22 mouse cellular contexts compared by ENCODE assay signal in the genomic region with DNA sequence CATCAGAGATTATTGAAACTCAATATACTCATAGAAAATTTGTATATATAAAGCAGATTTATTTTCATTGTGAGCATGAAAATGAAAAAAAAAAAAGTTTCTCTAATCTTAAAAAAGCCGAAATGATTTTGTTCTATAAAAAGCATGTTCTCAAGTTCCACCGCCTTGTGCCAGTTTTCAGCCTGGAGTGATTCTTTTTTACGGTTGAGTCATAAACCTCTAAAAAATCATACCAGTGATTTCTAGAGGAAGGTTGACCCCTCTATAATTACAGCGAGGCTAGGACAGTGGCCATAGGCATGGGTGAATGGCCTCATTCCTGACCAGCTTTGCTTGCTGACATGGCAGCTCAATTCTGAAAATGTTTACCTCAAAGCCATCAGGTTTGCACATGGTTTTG.
"Had no signal": no experiment of that assay in that cellular context is flagged by ENCODE, and none has a peak within 500 bp of the region (broad histone marks: within the 10 kb centered on the region; RNA-seq: fewer than 3 reads in every experiment).

No protein-coding gene starts in this region.

- H3K4me2 ChIP-seq: heart, embryonic 11.5 days; heart, embryonic 13.5 days; heart, embryonic 15.5 days; hindbrain, embryonic 13.5 days; hindbrain, embryonic 15.5 days; limb, embryonic 13.5 days; limb, embryonic 15.5 days; liver, embryonic 12.5 days had no signal

- H3K9me3 ChIP-seq: heart, embryonic 13.5 days; heart, embryonic 15.5 days; hindbrain, embryonic 13.5 days; hindbrain, embryonic 15.5 days; limb, embryonic 13.5 days; limb, embryonic 15.5 days; liver, embryonic 12.5 days had no signal

- DNase-seq: gastrocnemius, postnatal 14 days; gastrocnemius, postnatal 36 days; heart, adult 18-20 months; heart, postnatal 14 days; heart, postnatal 36 days; kidney, adult 11 months; kidney, adult 8-10 months; kidney, postnatal 10 days; kidney, postnatal 25 days; kidney, postnatal 4 days had no signal

- H3K36me3 ChIP-seq: heart, embryonic 13.5 days; heart, embryonic 15.5 days; hindbrain, embryonic 13.5 days; hindbrain, embryonic 15.5 days; limb, embryonic 13.5 days; limb, embryonic 15.5 days; liver, embryonic 12.5 days had no signal

- H3K27me3 ChIP-seq: heart, embryonic 13.5 days; heart, embryonic 15.5 days; hindbrain, embryonic 13.5 days; hindbrain, embryonic 15.5 days; limb, embryonic 13.5 days; limb, embryonic 15.5 days; liver, embryonic 12.5 days had no signal

- H3K9ac ChIP-seq: heart, embryonic 13.5 days; heart, embryonic 15.5 days; hindbrain, embryonic 13.5 days; hindbrain, embryonic 15.5 days; limb, embryonic 13.5 days; limb, embryonic 15.5 days; liver, embryonic 12.5 days; liver, embryonic 14.5 days had no signal

- H3K4me3 ChIP-seq: heart, embryonic 13.5 days; heart, embryonic 15.5 days; hindbrain, embryonic 13.5 days; hindbrain, embryonic 15.5 days; layer of hippocampus, adult 2 months; limb, embryonic 13.5 days; limb, embryonic 15.5 days; liver, embryonic 12.5 days had no signal

- H3K27ac ChIP-seq: heart, embryonic 13.5 days; heart, embryonic 15.5 days; hindbrain, embryonic 13.5 days; hindbrain, embryonic 15.5 days; hindbrain, postnatal 0 days; layer of hippocampus, adult 2 months; limb, embryonic 13.5 days; limb, embryonic 15.5 days; liver, embryonic 12.5 days; liver, embryonic 14.5 days had no signal

- ATAC-seq: hindbrain, postnatal 0 days; intestine, embryonic 16.5 days; liver, embryonic 12.5 days had no signal

- H3K4me1 ChIP-seq: heart, embryonic 13.5 days; heart, embryonic 15.5 days; hindbrain, embryonic 13.5 days; hindbrain, embryonic 15.5 days; limb, embryonic 13.5 days; limb, embryonic 15.5 days; liver, embryonic 12.5 days had no signal
